Mouse (Mus musculus): ENCODE results near the gene Tmcc3. TPM values are rescaled to one million over a fixed set of nuclear protein-coding genes. Genes with fewer than 3 reads are reported as not detected.
A peak's percentile ranks its signal among the peaks of the same experiment; 100 is the strongest.
"Not testable (repeated sequence)": the region's sequence is repeated elsewhere in the genome, so short reads cannot be mapped to it uniquely, and the experiment has no call there.

Gene Tmcc3
- polyA plus RNA-seq, 1 experiment from 2014 or later = 7.2 TPM

- no peak overlapping the region for H3K4me2 ChIP-seq (replicated peaks)
- H3K4me3 ChIP-seq = no peak overlapping the region
- no peak for ATAC-seq (ENCODE audit: insufficient number of reproducible peaks, insufficient read depth, low FRiP score, low TSS enrichment)
- no peak overlapping the region for H3K27ac ChIP-seq
- whole genome bisulfite sequencing = 81% methylated on average over 7 of the region's 7 CpGs
- H3K4me1 ChIP-seq = peaks cover 29% of the 10 kb centered on the region
- H3K9me3 ChIP-seq = no peaks in the 10 kb centered on the region
- H3K27me3 ChIP-seq = no peaks in the 10 kb centered on the region
- H3K9ac ChIP-seq = no peak overlapping the region
- H3K36me3 ChIP-seq = no peaks in the 10 kb centered on the region
Measured at GRCm38 (mm10) chr10:94525784-94526183, 214.0 kb downstream of the Tmcc3 start.

DNA sequence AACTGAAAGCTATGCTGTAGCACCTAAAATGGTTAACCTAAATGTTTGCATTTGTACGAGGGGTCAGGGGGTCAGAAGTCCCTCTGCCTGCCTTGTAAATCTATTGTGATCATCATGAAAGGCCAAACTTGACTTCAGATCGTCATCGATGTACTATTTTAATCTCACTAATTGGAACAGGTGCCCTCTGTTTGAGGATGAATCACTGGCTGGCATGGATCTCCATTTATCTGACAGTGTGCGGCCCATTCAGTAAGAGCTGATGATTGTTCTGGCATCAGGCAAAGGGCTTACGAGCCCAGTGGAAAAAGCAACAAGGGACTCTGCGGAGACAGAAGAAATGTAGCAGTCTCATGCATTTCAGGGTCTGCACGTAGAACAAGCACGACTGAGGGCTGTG is 215.1 kb downstream of the Tmcc3 start:
- Histone ChIP-seq H3K4me3 (no peak overlapping the region), H3K27ac (no peak overlapping the region), H3K27me3 (no peaks in the 10 kb centered on the region), H3K4me1 (peaks cover 20% of the 10 kb centered on the region), H3K9ac (no peak overlapping the region), H3K36me3 (no peaks in the 10 kb centered on the region), H3K9me3 (no peaks in the 10 kb centered on the region), H3K4me2 (replicated peaks) (no peak overlapping the region)
- WGBS = 81% methylated on average over 8 of the region's 8 CpGs
- ATAC-seq (ENCODE audit: insufficient number of reproducible peaks, insufficient read depth, low FRiP score, low TSS enrichment) = no peak

DNA sequence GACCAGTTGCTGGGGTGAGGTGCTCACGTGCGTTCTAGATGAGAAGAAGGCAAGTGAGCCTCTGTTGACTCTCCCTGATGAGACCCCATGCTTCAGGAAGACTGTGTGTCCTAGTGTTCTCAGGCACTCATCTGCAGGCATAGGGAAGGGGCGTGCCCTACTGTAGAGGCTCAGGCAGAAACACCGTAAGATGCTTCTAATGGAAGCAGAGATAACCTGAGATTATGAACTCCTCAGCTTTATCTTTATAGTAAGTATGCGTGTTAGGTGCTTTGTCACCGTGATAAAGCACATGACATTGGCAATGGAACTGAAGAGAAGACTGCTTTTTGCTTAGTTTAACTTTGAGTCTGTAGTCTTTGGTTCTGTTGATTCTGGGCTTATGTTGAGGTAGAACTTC is 215.5 kb downstream of the Tmcc3 start:
- H3K4me3 ChIP-seq = no peak overlapping the region
- 88% methylated on average over 6 of the region's 6 CpGs for WGBS

GRCm38 (mm10) chr10:94530079-94530478 is 218.3 kb downstream of the Tmcc3 start:
- WGBS = 62% methylated on average over 2 of the region's 2 CpGs
- Histone ChIP-seq H3K27me3 (no peaks in the 10 kb centered on the region), H3K4me3 (no peak overlapping the region), H3K4me2 (replicated peaks) (no peak overlapping the region), H3K9me3 (no peaks in the 10 kb centered on the region), H3K9ac (no peak overlapping the region), H3K36me3 (no peaks in the 10 kb centered on the region), H3K4me1 (no peaks in the 10 kb centered on the region), H3K27ac (no peak overlapping the region)
- ATAC-seq (ENCODE audit: insufficient number of reproducible peaks, insufficient read depth, low FRiP score, low TSS enrichment) = no peak

More for the DNA sequence above, 215.5 kb downstream of the Tmcc3 start:
- Histone ChIP-seq H3K4me2 (replicated peaks) (no peak overlapping the region), H3K4me1 (peaks cover 19% of the 10 kb centered on the region), H3K36me3 (no peaks in the 10 kb centered on the region), H3K9ac (no peak overlapping the region), H3K27me3 (no peaks in the 10 kb centered on the region), H3K27ac (no peak overlapping the region), H3K9me3 (no peaks in the 10 kb centered on the region)
- ATAC-seq (ENCODE audit: insufficient number of reproducible peaks, insufficient read depth, low FRiP score, low TSS enrichment) = no peak

- Histone ChIP-seq H3K27me3 (no peaks in the 10 kb centered on the region), H3K9me3 (no peaks in the 10 kb centered on the region), H3K4me3 (no peak overlapping the region), H3K4me1 (no peaks in the 10 kb centered on the region), H3K36me3 (no peaks in the 10 kb centered on the region), H3K4me2 (replicated peaks) (no peak overlapping the region), H3K9ac (no peak overlapping the region), H3K27ac (no peak overlapping the region)
- no peak for ATAC-seq (ENCODE audit: insufficient number of reproducible peaks, insufficient read depth, low FRiP score, low TSS enrichment)
Measured at GRCm38 (mm10) chr10:94531482-94531881, 219.7 kb downstream of the Tmcc3 start.

DNA sequence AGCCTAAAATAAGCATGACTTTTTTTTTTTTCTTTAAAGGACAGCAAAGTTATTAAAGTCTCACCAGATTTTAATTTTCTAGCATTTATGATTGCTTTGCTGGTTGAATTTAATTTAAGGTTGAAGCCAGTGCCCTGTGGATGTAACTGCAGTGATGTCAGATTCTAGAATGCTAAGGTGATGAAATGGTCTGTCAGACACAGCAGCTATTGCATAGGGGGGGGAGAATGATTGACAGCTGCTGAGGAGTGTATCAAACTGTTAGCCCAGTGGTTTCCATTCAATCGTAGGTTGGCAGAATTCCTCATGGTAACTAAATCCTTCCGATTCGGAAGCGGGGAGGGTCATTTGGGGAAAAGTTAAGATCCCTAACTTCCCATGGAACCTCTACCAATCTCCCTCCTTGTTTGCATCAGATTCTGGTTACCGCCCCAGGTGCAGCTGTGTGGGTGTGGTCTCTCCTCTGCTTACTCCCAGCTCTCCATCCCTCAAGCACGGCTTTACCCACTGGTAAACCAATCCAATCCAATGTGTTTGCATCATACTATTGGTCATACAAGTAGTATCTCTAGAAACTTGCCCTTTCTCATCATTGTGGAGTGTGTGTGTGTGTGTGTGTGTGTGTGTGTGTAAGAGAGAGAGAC is 221.5 kb downstream of the Tmcc3 start:
- no peaks in the 10 kb centered on the region for H3K27me3 ChIP-seq
- H3K36me3 ChIP-seq = no peaks in the 10 kb centered on the region
- H3K4me1 ChIP-seq = no peaks in the 10 kb centered on the region
- H3K9me3 ChIP-seq = no peaks in the 10 kb centered on the region
- no peak for ATAC-seq (ENCODE audit: insufficient number of reproducible peaks, insufficient read depth, low FRiP score, low TSS enrichment)
- H3K9ac ChIP-seq = no peak overlapping the region
- WGBS = 55% methylated on average over 6 of the region's 6 CpGs
- no peak overlapping the region for H3K27ac ChIP-seq
- no peak overlapping the region for H3K4me2 ChIP-seq (replicated peaks)
- H3K4me3 ChIP-seq = no peak overlapping the region

- not testable (repeated sequence) for H3K4me3 ChIP-seq; H3K27me3 ChIP-seq; H3K9ac ChIP-seq; H3K36me3 ChIP-seq; ATAC-seq (ENCODE audit: insufficient number of reproducible peaks, insufficient read depth, low FRiP score, low TSS enrichment); H3K4me2 ChIP-seq (replicated peaks); H3K9me3 ChIP-seq; H3K4me1 ChIP-seq; H3K27ac ChIP-seq
- WGBS = 85% methylated on average over 2 of the region's 2 CpGs
Measured at GRCm38 (mm10) chr10:94538623-94539022, 226.9 kb downstream of the Tmcc3 start.

GRCm38 (mm10) chr10:94540241-94540640 is 228.5 kb downstream of the Tmcc3 start:
- peaks cover 5% of the 10 kb centered on the region for H3K4me1 ChIP-seq
- no peak overlapping the region for H3K9ac ChIP-seq
- H3K4me2 ChIP-seq (replicated peaks) = no peak overlapping the region
- H3K27ac ChIP-seq = no peak overlapping the region
- WGBS = 71% methylated on average over 4 of the region's 4 CpGs
- 0 out of 2 replicates have a peak, but pooled peaks cover 2% of the 10 kb centered on the region for H3K36me3 ChIP-seq
- no peak for ATAC-seq (ENCODE audit: insufficient number of reproducible peaks, insufficient read depth, low FRiP score, low TSS enrichment)
- H3K9me3 ChIP-seq = 0 out of 2 replicates have a peak, but pooled peaks cover 6% of the 10 kb centered on the region
- H3K27me3 ChIP-seq = no peaks in the 10 kb centered on the region
- H3K4me3 ChIP-seq = no peak overlapping the region

- 78% methylated on average over 8 of the region's 8 CpGs for WGBS
- Histone ChIP-seq H3K4me2 (replicated peaks) (no peak overlapping the region), H3K9me3 (0 out of 2 replicates have a peak, but pooled peaks cover 6% of the 10 kb centered on the region), H3K27ac (no peak overlapping the region), H3K27me3 (no peaks in the 10 kb centered on the region), H3K36me3 (0 out of 2 replicates have a peak, but pooled peaks cover 2% of the 10 kb centered on the region), H3K9ac (no peak overlapping the region), H3K4me1 (peaks cover 16% of the 10 kb centered on the region), H3K4me3 (no peak overlapping the region)
- ATAC-seq (ENCODE audit: insufficient number of reproducible peaks, insufficient read depth, low FRiP score, low TSS enrichment) = no peak
Measured at GRCm38 (mm10) chr10:94543956-94544355, 232.2 kb downstream of the Tmcc3 start.

GRCm38 (mm10) chr10:94544803-94545202 is 233.1 kb downstream of the Tmcc3 start:
- no peak overlapping the region for H3K9ac ChIP-seq

DNA sequence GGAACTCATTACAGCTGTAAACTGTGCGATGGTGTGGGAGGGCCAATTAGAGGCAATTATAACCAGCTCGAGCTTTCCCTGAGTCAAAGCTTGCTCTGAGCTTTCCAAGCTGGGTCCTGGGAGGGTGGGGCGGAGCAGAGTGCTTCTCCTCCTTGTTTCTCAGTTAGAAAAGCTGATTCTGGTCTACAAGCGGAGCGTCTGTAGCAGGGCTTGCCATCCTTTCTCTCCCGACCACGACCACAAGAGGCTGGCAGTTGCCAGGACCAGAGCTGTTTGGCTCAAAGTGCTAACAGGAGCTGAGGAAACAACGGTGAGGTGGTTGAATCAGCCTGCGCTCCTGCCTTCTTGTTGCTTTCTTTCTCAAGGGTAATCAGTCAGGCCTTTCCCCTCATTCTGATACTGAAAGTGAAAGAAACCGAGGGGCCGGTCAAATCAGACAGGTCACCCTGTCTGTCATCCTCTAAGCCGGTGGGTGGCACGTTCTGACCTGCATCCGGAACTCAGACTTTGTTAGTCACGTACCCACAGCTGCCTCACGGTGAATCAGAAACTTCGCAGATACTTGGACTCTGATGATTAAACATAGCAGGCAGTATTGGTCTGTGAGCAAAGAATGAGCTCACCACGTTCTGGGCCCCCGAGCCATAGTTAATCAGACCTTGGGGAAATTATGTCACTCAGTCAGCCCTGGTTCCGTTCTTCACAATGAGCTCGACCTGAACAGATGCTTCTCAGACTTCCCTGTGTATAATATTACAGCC is 233.7 kb downstream of the Tmcc3 start:
- 0 out of 2 replicates have a peak, but pooled peaks cover 6% of the 10 kb centered on the region for H3K9me3 ChIP-seq
- H3K27ac ChIP-seq = peak overlapping the region; percentile 66
- 0 out of 2 replicates have a peak, but pooled peaks cover 2% of the 10 kb centered on the region for H3K36me3 ChIP-seq
- H3K27me3 ChIP-seq = no peaks in the 10 kb centered on the region
- WGBS = 24% methylated on average over 21 of the region's 21 CpGs
- peak; percentile 31; the same call in 1 of the 2 replicates for ATAC-seq (ENCODE audit: insufficient number of reproducible peaks, insufficient read depth, low FRiP score, low TSS enrichment)
- peaks cover 24% of the 10 kb centered on the region for H3K4me1 ChIP-seq
- peak overlapping the region; percentile 20; the same call in 1 of the 2 replicates for H3K9ac ChIP-seq
- peak overlapping the region; percentile 44 for H3K4me2 ChIP-seq (replicated peaks)
- H3K4me3 ChIP-seq = 0 out of 2 replicates have a peak overlapping the region, but pooled peaks have one; percentile 9

More at GRCm38 (mm10) chr10:94544803-94545202, 233.1 kb downstream of the Tmcc3 start:
- Histone ChIP-seq H3K4me2 (replicated peaks) (peak overlapping the region; percentile 44), H3K9me3 (0 out of 2 replicates have a peak, but pooled peaks cover 6% of the 10 kb centered on the region), H3K27ac (no peak overlapping the region; the same call in 1 of the 2 replicates), H3K4me3 (no peak overlapping the region), H3K27me3 (no peaks in the 10 kb centered on the region), H3K36me3 (0 out of 2 replicates have a peak, but pooled peaks cover 2% of the 10 kb centered on the region), H3K4me1 (peaks cover 22% of the 10 kb centered on the region)
- ATAC-seq (ENCODE audit: insufficient number of reproducible peaks, insufficient read depth, low FRiP score, low TSS enrichment) = no peak
- 14% methylated on average over 8 of the region's 8 CpGs for WGBS

DNA sequence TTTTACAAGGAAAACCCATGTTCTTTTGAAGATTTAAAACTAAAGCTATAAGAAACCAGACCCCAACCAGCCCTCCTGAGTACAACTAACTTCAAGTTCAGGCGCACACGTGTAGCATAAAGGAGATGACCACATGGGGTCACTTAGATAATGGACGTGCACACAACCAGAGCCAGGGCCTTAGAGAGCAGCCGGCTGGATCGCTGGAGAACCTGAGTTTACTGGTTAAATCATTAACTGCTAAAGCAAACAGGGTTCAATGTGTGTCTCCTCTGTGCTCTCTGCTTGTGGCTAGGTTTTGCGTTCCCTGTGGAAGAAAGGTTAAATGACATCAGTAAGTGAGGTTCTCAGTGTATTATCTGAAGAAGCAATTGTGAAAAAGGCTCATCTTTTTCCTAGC is 234.9 kb downstream of the Tmcc3 start:
- WGBS = 74% methylated on average over 6 of the region's 6 CpGs
- Histone ChIP-seq H3K36me3 (no peaks in the 10 kb centered on the region), H3K9me3 (no peaks in the 10 kb centered on the region), H3K9ac (no peak overlapping the region), H3K27me3 (no peaks in the 10 kb centered on the region), H3K4me1 (peaks cover 32% of the 10 kb centered on the region), H3K27ac (no peak overlapping the region), H3K4me3 (no peak overlapping the region), H3K4me2 (replicated peaks) (no peak overlapping the region)
- ATAC-seq (ENCODE audit: insufficient number of reproducible peaks, insufficient read depth, low FRiP score, low TSS enrichment) = no peak
